Mouse (Mus musculus) erythroblast, embryonic 14.5 days (primary cell): ENCODE data around the gene Orc3. TPM values are rescaled to one million over a fixed set of nuclear protein-coding genes. Genes with fewer than 3 reads are reported as not detected.

Experiments used
- H3K27me3 ChIP-seq: 2 replicates; pipeline ENCODE4 v1.6.1; 2012; ENCODE audit warnings: inconsistent platforms; ENCODE audit not compliant: control insufficient read depth
- H3K36me3 ChIP-seq: 2 replicates; pipeline ENCODE4 v1.6.1; 2012; ENCODE audit warnings: mild to moderate bottlenecking, inconsistent platforms; ENCODE audit not compliant: control insufficient read depth
- H3K4me1 ChIP-seq: 2 replicates; pipeline ENCODE4 v1.6.1; 2012; ENCODE audit warnings: inconsistent platforms; ENCODE audit not compliant: control insufficient read depth
- H3K4me3 ChIP-seq: replicated peaks from 2 replicates; pipeline ENCODE3; 2012; ENCODE audit warnings: moderate library complexity, mild to moderate bottlenecking, inconsistent platforms
- H3K9me3 ChIP-seq: 2 replicates; pipeline ENCODE4 v1.6.1; 2012; ENCODE audit warnings: low read length, inconsistent platforms, mixed read lengths; ENCODE audit not compliant: control insufficient read depth
- GATA1 ChIP-seq: IDR thresholded peaks from 2 replicates; pipeline ENCODE4 v1.6.1; 2012; ENCODE audit warnings: low read length, inconsistent platforms, mixed read lengths
- TAL1 ChIP-seq: IDR thresholded peaks from 3 replicates; pipeline ENCODE4 v1.6.1; 2012; ENCODE audit warnings: low read length, inconsistent platforms, mixed read lengths
- polyA plus RNA-seq: library from polyadenylated mRNA; stranded (reverse); fragments of >175 nt; gene quantifications from 2 replicates; pipeline ENCODE4 v1.2.3, GENCODE M21; 2012

The Orc3 gene
- polyA plus RNA-seq = 0.38 and 0.45 TPM in 2 replicates

DNA sequence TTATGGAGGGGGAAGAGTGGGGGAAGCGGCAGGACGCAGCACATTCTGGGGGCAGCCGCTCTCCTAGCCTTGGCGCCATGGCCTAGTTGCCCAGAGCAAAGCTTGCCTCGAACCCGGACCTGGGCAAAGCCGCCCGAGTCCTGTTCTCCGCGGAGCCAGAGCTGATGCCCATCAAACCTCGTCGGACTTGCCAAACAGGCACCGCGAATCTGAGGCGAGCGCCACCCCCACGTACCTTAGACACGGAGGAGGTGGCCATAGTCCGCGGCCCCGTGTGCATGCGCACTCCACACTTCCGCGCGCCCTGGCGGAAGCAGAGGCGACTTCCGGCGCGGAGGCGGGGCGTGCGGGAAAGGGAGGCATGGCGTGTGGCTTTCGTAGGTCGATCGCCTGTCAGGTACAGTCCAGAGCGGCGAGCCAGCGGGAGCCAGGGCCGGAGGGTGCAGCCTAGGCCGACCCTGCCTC, at the start of gene Orc3, which contains the start of gene Rars2:
TSS of gene Orc3 (minus strand) at position 315 of the 465 bp plus-strand sequence.
TSS of gene Rars2 (plus strand) at position 328 of the 465 bp plus-strand sequence.
- H3K27me3 ChIP-seq = no peaks in the 10 kb centered on the region
- H3K4me3 ChIP-seq = peak within 1 kb of the TSS; percentile 97
- TF ChIP-seq GATA1 (no peak), TAL1 (no peak)
- H3K36me3 ChIP-seq = peaks cover 12% of the 10 kb centered on the region
- H3K4me1 ChIP-seq = peaks cover 38% of the 10 kb centered on the region
- H3K9me3 ChIP-seq = no peaks in the 10 kb centered on the region

DNA sequence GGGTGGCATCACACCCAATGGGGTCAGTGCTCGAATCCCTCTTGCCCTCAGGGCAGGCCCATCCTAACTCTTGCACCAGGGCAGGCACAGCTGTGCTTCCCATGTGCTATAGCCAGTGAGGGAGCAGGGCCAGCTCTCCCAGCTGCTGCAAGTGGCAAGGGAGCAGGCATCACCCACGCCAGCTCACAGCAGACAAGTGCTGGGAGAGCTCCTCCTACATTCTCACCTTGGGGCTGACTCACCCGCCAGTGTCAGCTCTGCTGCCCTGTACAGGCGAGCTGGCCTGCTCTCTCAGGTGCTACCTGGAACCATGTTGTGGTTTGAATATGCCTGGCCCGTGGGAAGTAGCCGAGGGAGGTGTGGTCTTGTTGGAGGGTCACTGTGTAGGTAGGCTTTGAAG, 47.2 kb upstream of the Orc3 start:
- no peaks in the 10 kb centered on the region for H3K9me3 ChIP-seq
- no peak overlapping the region for H3K4me3 ChIP-seq
- no peaks in the 10 kb centered on the region for H3K27me3 ChIP-seq
- TF ChIP-seq TAL1 (no peak), GATA1 (no peak)
- no peaks in the 10 kb centered on the region for H3K4me1 ChIP-seq
- peaks cover 66% of the 10 kb centered on the region for H3K36me3 ChIP-seq

DNA sequence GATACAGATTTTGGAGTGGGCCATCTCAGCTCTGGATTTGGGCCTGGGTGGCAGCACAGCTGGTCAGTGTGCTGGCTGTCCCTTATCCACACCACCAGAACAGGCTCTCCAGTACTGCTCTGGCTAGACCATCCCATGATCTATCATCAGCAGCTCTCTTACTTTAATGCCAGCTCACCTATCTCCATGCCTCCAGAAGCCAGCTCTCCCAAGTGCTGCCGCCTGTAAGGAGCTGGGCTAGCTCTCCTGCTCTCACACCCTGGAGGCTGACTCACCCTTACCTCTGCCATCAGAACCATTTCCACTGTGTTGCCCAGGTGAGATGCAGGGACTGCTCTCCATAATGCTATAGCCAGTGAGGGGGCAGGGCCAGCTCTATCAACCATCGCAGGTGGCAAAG, 46.8 kb upstream of the Orc3 start:
- no peak for TF ChIP-seq GATA1
- TF ChIP-seq TAL1 = no peak
- Histone ChIP-seq H3K36me3 (peaks cover 65% of the 10 kb centered on the region), H3K4me1 (no peaks in the 10 kb centered on the region), H3K27me3 (no peaks in the 10 kb centered on the region), H3K9me3 (no peaks in the 10 kb centered on the region), H3K4me3 (no peak overlapping the region)

DNA sequence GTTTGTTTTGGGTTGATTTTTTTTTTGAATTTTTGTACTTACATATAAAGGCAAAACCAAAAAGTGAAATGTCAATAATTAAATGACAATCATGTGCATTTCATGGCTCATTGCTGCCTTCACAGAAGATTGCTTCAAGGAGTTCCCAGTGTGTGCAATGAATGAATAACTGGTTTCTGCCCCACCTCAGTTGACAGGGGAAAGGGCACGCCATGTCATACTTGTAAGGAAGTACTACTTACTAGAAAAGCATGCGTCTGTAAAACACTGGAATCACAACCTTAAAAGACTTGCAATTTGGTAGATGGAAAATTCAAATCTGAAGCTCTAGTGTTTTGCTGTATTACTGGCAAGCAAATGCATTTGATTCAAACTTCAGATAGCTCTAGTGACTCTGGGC, 44.3 kb upstream of the Orc3 start:
- Histone ChIP-seq H3K4me1 (no peaks in the 10 kb centered on the region), H3K4me3 (no peak overlapping the region), H3K27me3 (no peaks in the 10 kb centered on the region), H3K9me3 (no peaks in the 10 kb centered on the region), H3K36me3 (peaks cover 62% of the 10 kb centered on the region)
- TF ChIP-seq TAL1 = no peak

DNA sequence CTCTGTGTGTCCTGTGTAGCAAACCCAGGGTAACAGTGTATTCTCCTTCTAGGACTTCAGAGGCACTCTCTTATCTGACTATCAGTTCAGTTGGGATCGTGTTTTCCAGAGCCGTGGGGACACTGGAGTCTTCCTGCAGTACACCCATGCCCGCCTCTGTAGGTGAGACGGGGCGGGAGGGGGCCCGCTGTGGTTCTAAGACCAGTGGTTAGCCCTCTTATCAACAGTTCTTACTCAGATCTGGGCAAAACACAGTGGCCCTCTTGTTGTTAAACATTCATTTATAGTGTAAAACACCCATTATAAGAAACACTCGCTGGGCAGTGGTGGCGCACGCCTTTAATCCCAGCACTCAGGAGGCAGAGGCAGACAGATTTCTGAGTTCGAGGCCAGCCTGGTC, 41.4 kb upstream of the Orc3 start:
- peaks cover 64% of the 10 kb centered on the region for H3K36me3 ChIP-seq
- TF ChIP-seq TAL1 = no peak
- no peak overlapping the region for H3K4me3 ChIP-seq
- H3K9me3 ChIP-seq = no peaks in the 10 kb centered on the region
- H3K4me1 ChIP-seq = no peaks in the 10 kb centered on the region
- no peaks in the 10 kb centered on the region for H3K27me3 ChIP-seq

DNA sequence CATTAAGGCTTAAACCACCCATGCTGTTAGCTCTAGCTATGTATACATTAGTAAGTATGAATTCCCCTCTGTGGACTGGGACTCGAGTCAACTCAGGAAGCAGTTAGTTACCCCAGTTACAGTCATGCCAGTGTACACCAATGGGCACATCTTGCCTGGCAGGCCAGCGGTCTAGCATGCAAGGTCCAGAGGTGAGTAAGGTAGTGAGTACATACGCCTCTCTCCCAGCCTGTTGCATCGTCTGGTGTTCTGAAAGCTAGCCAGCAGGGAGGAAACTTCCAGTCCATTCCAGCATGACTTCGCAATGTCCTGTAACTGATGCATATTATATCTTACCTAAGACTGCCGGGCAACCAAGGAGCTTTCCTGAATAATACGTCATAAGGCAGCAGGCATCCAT, 38.4 kb upstream of the Orc3 start:
- H3K4me1 ChIP-seq = no peaks in the 10 kb centered on the region
- TF ChIP-seq GATA1 = no peak
- no peak for TF ChIP-seq TAL1
- H3K27me3 ChIP-seq = no peaks in the 10 kb centered on the region
- peaks cover 56% of the 10 kb centered on the region for H3K36me3 ChIP-seq
- no peaks in the 10 kb centered on the region for H3K9me3 ChIP-seq
- no peak overlapping the region for H3K4me3 ChIP-seq

DNA sequence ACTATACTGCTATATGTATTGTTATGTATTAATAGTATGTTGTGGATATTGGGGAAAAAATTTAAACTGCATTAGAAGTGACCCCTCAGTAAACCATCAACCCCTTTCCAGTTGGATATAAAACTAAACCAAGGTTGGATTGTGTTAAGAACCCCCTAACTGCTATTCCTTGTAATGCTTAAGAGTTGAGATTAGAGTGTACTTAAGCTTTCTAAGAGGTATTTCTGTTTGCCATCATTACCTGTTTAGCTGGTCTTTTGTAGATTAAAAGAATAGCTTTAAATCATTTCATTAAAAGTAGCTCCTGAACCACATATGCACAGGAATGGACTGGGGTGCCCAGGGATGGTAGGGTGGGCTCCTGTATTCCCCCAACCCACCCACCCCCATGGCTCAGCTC, 30.0 kb upstream of the Orc3 start:
- H3K4me1 ChIP-seq = no peaks in the 10 kb centered on the region
- no peak for TF ChIP-seq TAL1
- no peak for TF ChIP-seq GATA1
- H3K36me3 ChIP-seq = peaks cover 48% of the 10 kb centered on the region
- H3K27me3 ChIP-seq = no peaks in the 10 kb centered on the region
- no peak overlapping the region for H3K4me3 ChIP-seq
- H3K9me3 ChIP-seq = no peaks in the 10 kb centered on the region

DNA sequence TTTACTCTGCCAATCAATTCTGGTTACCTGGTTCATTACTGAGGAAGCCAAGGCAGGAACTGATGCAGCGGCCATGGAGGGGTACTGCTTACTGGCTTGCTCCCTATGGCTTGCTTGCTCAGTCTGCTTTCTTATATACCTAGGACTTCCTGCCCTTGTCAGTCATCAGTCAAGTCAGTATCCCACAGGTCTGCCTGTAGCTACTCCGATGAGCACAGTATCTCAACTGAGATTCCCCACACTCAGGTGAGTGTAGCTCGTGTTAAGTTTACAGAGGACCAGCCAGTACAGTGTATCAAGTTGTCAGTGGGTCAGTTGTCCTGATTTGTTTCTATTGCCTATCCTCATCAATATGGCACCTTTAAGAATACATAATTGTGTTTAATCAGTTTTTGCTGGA, 26.0 kb upstream of the Orc3 start:
- H3K4me3 ChIP-seq = no peak overlapping the region
- TF ChIP-seq TAL1 (no peak), GATA1 (no peak)

DNA sequence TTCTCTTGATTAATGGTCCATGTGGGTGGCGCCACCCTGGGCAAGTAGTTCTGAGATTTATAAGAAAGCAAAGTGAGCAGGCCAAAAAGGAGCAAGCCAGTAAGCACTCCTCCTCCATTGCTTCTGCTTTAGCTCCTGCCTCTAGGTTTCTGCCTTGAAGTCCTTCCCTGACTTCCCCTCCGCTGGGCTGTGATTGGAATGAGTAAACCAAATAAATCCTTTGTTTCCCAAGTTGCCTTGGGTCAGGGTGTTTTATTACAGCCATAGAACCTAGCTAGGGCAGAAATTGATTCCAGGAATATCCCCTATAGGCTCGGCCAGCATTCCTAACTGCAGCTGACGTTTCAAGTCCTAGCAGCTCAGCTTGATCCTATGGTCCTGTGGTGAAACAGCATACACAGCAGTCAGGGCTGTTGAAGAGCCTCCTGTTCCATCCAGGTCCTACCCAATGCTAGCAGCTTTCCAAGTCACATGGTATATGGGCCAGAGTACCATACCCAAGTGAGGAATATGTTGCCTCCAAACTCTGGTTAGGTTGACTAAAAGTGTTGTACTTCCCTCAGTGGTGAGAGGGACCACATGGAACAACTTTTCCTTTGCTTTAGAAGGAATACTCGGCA, 25.1 kb upstream of the Orc3 start:
- Histone ChIP-seq H3K4me1 (no peaks in the 10 kb centered on the region), H3K9me3 (no peaks in the 10 kb centered on the region), H3K4me3 (no peak overlapping the region), H3K36me3 (peaks cover 22% of the 10 kb centered on the region), H3K27me3 (no peaks in the 10 kb centered on the region)
- TF ChIP-seq GATA1 = no peak
- TF ChIP-seq TAL1 = no peak

More for the DNA sequence above, 26.0 kb upstream of the Orc3 start:
- no peaks in the 10 kb centered on the region for H3K4me1 ChIP-seq
- H3K9me3 ChIP-seq = no peaks in the 10 kb centered on the region
- no peaks in the 10 kb centered on the region for H3K27me3 ChIP-seq
- peaks cover 24% of the 10 kb centered on the region for H3K36me3 ChIP-seq

DNA sequence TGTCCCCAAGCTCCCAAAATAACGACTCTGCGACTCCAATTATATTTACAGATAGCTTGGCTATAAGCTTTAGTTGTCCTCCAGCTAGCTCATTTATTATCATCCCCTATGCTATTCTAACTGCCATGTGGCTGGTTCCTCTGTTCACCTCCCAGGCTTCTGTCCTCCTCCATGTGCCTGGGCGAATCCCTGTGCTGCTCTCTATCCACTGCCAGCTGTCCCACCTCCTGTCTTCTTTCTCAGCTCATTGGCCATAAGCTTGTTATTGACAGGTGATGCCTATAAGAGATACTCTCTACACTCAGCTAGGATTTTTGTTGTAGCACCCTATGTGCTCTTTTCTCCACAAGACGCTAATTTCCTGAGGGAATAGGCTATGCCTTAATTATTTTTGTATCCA, 23.1 kb upstream of the Orc3 start:
- Histone ChIP-seq H3K4me3 (no peak overlapping the region), H3K4me1 (no peaks in the 10 kb centered on the region), H3K27me3 (no peaks in the 10 kb centered on the region), H3K36me3 (peaks cover 30% of the 10 kb centered on the region), H3K9me3 (no peaks in the 10 kb centered on the region)
- TF ChIP-seq GATA1 = no peak
- no peak for TF ChIP-seq TAL1
